Mouse (Mus musculus) bone marrow, adult 2 months (tissue): ENCODE results near the gene Atp6v1a.

Source experiments
- CTCF ChIP-seq: fragments of 200-500 bp; IDR thresholded peaks from 2 replicates; pipeline ENCODE4 v1.5.1; 2011; ENCODE audit warnings: low read length, control low read depth; ENCODE audit not compliant: control insufficient read depth, insufficient read depth
- POLR2A ChIP-seq: fragments of 200-500 bp; IDR thresholded peaks from 2 replicates; pipeline ENCODE4 v1.6.1; 2011; ENCODE audit warnings: low read depth, mild to moderate bottlenecking, control low read depth, low read length, borderline replicate concordance; ENCODE audit not compliant: control insufficient read depth

- no peak for TF ChIP-seq CTCF
- TF ChIP-seq POLR2A, result no peak
These were observed 16.4 kb downstream of the Atp6v1a start for GRCm38 (mm10) chr16:44122982-44123725.
